Mouse (Mus musculus) hindbrain, postnatal 0 days (tissue): ENCODE data around the gene Tcf20. TPM values are rescaled to one million over a fixed set of nuclear protein-coding genes. Genes with fewer than 3 reads are reported as not detected.

Experiments used
- ATAC-seq: fragments of 200-750 bp; cut with Nextera tagmentation; 2 replicates; pipeline ENCODE4 v1.8.0; 2017; ENCODE audit warnings: mild to moderate bottlenecking, moderate TSS enrichment, moderate library complexity
- DNase-seq: peaks from one replicate; pipeline ENCODE4 v3.0.0-alpha.2; 2015; ENCODE audit warnings: low spot score
- H3K27ac ChIP-seq: fragments of 300-500 bp; sonication (generic); 2 replicates; pipeline ENCODE4 v1.5.1; 2014; ENCODE audit warnings: mild to moderate bottlenecking
- H3K27me3 ChIP-seq: fragments of 300-500 bp; sonication (generic); 2 replicates; pipeline ENCODE4 v1.6.1; 2014; ENCODE audit warnings: low read length, mixed read lengths; ENCODE audit not compliant: insufficient read depth
- H3K36me3 ChIP-seq: fragments of 300-500 bp; sonication (generic); 2 replicates; pipeline ENCODE4 v1.6.1; 2014; ENCODE audit warnings: low read length, mixed read lengths; ENCODE audit not compliant: insufficient read depth
- H3K4me1 ChIP-seq: fragments of 300-500 bp; sonication (generic); 2 replicates; pipeline ENCODE4 v1.6.1; 2014; ENCODE audit warnings: antibody characterized with exemption, low read length, mixed read lengths; ENCODE audit not compliant: insufficient read depth
- H3K4me2 ChIP-seq: fragments of 300-500 bp; sonication (generic); 2 replicates; pipeline ENCODE4 v1.6.1; 2014; ENCODE audit warnings: low read depth, mild to moderate bottlenecking, low read length, moderate library complexity, mixed read lengths
- H3K4me3 ChIP-seq: fragments of 300-500 bp; sonication (generic); 2 replicates; pipeline ENCODE4 v1.5.1; 2014; ENCODE audit warnings: low read length
- H3K9ac ChIP-seq: fragments of 300-500 bp; sonication (generic); replicated peaks from 2 replicates; pipeline ENCODE4 v1.6.1; 2014; ENCODE audit warnings: mild to moderate bottlenecking, low read length, moderate library complexity, mixed read lengths
- H3K9me3 ChIP-seq: fragments of 300-500 bp; sonication (generic); 2 replicates; pipeline ENCODE4 v1.6.1; 2016; ENCODE audit warnings: low read length, mixed read lengths
- CTCF ChIP-seq: IDR thresholded peaks from 2 replicates; pipeline ENCODE4 v1.5.1; 2016; ENCODE audit warnings: antibody characterized with exemption, control low read depth, low read depth
- WGBS: fragments of 180-500 bp; shearing (Covaris S2); extraction: QIAGEN DNeasy Blood & Tissue Kit; methylation state at CpG from one replicate; pipeline ENCODE4 v1.1.7; 2014; 5-methylcytosine and 5-hydroxymethylcytosine counted together
- polyA plus RNA-seq: library from polyadenylated mRNA; unstranded; fragments of >200 nt; fragmentation: Nextera tagmentation; extraction: Ambion mirVana; gene quantifications from 2 replicates; pipeline ENCODE4 v1.2.1, GENCODE M21; 2015
- total RNA-seq: library from RNA; depleted of rRNA; stranded (reverse); fragments of >200 nt; gene quantifications from 2 replicates; pipeline ENCODE4 v1.2.3, GENCODE M21; 2014

Tcf20 gene
- total and polyA plus RNA-seq, 2 experiments from 2014 or later: 8.6 to 98.3 TPM

DNA sequence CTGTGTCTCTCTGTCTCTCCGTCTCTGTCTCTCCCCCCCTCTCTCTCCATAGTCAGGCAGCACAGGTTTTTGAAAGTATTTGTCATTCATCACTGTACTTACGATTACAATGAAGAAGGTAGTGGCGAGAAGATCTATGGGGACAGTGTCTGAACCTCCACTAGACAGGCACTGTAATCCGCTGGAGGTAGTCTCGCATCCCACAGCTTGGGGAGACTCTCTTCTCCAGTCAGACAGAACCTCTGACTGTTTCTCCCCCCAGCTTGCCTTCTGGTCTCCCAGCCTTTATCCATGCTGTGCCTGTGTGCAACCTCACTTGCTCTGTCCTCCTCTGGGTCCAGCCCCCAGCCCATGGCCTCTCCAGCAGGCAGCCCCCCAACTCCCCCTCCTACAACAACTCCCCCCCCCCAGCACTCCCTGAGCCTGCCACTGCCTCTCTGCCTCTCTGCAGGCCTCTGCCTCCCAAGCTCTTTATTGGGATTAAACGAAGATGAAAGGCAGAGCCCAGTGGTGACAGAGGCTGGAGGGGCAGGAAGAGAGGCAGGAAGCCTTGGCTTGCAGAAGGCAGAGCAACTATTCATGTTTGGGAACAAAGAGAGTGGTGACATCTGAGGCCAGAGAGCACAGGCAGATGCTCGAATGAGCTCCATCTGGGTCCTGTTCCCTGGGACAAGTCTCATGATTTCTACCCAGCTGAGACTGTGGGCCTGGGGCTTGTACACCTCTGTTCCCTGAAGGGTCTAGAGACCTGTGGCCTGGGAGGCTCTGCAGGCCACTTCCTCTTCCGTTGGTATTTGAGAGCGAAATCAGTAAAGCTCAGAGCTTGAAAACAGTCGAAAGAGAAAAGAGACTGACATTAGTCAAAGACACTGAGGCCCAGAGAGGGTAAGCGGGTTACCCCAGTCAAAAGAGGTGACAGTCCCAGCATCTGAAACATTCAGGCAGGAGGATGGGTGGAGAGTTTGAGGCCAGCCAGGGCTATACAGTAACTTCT, 42.4 kb upstream of the Tcf20 start:
- no peaks in the 10 kb centered on the region for H3K27me3 ChIP-seq
- no peaks in the 10 kb centered on the region for H3K9me3 ChIP-seq
- DNase-seq (no peak), ATAC-seq (no peak)
- no peaks in the 10 kb centered on the region for H3K36me3 ChIP-seq
- no peak overlapping the region for H3K27ac ChIP-seq
- H3K9ac ChIP-seq: no peak overlapping the region
- 41% methylated on average over 11 of the region's 11 CpGs for WGBS
- no peak overlapping the region for H3K4me3 ChIP-seq
- peaks cover 26% of the 10 kb centered on the region for H3K4me1 ChIP-seq
- no peak overlapping the region for H3K4me2 ChIP-seq
- no peak for TF ChIP-seq CTCF

DNA sequence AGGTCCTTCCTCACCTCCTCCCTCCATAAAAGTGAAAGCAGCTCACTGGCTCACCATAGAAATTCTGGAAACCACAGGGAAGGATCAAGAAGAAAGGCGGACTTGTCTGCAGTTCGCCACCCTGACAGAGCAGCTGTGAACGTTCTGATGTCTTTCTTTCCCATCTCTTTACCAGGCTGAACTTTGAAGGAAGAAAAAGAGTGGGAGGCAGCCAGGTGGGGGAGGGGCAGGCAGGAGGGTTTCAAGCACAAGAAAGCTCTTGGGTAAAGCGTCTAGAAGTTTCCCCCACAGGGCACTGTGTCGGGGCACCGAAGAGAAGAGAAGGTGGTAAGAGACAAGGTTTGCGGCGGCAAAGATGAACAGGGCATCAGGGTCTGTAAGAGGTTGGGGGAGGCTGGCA, 38.5 kb upstream of the Tcf20 start:
- TF ChIP-seq CTCF: no peak
- Histone ChIP-seq H3K9ac (no peak overlapping the region), H3K4me1 (no peaks in the 10 kb centered on the region), H3K27ac (no peak overlapping the region), H3K9me3 (no peaks in the 10 kb centered on the region), H3K27me3 (no peaks in the 10 kb centered on the region), H3K4me3 (no peak overlapping the region), H3K4me2 (no peak overlapping the region), H3K36me3 (no peaks in the 10 kb centered on the region)
- 49% methylated on average over 8 of the region's 8 CpGs for WGBS
- DNase-seq: no peak
- no peak for ATAC-seq

DNA sequence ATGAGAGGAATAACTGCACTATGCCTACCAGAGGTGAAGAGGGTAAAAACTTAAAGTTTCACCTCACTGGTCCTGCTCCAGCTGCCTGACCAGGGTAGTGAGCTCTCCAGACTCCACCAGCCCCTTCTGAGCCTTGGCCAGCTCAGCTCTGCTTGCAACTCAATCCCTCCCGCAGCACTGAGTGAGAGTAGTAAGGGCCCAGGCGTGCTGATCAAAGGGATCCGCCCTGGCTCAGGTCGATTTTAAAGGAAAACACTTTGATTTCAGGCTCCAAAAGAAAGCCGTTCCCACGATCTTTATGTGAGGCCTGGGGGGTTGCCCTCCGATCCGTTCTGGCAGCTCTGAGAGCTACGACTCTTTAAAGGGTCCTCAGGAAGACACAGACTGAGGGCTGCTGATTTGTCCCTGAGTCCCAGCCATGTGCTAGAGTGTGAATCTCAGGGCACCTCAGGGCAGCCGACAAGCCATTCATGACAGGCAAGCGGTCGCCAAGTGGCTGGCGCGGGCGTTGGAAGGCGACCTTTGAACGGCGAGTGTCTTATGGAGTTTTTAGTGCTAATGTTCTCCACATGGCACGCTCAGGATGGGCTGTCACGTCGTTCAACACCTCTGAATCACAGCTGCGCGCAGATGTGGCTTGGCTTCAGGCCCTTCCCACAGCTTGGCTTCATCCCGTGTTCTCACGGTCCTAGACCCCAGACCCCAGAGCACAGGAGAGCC, 37.5 kb upstream of the Tcf20 start:
- Histone ChIP-seq H3K4me2 (no peak overlapping the region), H3K9ac (0 out of 2 replicates have a peak overlapping the region, but pooled peaks have one; percentile 13), H3K27me3 (no peaks in the 10 kb centered on the region), H3K36me3 (no peaks in the 10 kb centered on the region), H3K4me3 (no peak overlapping the region), H3K9me3 (no peaks in the 10 kb centered on the region), H3K27ac (no peak overlapping the region), H3K4me1 (no peaks in the 10 kb centered on the region)
- no peak for TF ChIP-seq CTCF
- ATAC-seq (no peak), DNase-seq (no peak)
- WGBS: 33% methylated on average over 25 of the region's 25 CpGs

DNA sequence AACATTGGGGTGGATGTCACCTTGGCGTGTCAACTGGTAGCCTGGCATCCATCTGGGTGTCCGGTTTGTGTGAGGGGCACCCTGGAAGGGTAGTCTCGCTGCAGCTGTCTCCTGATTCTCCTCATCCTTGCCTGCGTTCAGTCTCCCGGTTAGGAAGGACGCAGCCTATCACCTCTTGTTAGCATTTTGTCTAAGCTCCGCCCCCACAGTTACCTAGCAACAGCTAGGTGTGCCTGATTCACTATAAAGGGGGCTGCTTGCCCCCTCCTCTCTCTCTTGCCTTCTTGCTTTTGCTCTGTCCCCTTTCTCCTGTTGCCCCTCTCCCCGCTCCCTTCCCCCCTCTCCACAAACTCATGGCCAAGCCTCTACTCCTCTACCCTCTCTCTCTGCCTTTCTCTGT, 35.3 kb upstream of the Tcf20 start:
- no peak overlapping the region for H3K27ac ChIP-seq
- no peak for TF ChIP-seq CTCF
- H3K9ac ChIP-seq: no peak overlapping the region
- no peak overlapping the region for H3K4me3 ChIP-seq
- 0 out of 2 replicates have a peak overlapping the region, but pooled peaks have one; percentile 8 for H3K4me2 ChIP-seq
- DNase-seq (peak; percentile 63), ATAC-seq (peak; percentile 54; the same call in 1 of the 2 replicates)
- no peaks in the 10 kb centered on the region for H3K27me3 ChIP-seq
- H3K4me1 ChIP-seq: 0 out of 2 replicates have a peak, but pooled peaks cover 4% of the 10 kb centered on the region
- no peaks in the 10 kb centered on the region for H3K36me3 ChIP-seq
- WGBS: 34% methylated on average over 8 of the region's 8 CpGs
- no peaks in the 10 kb centered on the region for H3K9me3 ChIP-seq

DNA sequence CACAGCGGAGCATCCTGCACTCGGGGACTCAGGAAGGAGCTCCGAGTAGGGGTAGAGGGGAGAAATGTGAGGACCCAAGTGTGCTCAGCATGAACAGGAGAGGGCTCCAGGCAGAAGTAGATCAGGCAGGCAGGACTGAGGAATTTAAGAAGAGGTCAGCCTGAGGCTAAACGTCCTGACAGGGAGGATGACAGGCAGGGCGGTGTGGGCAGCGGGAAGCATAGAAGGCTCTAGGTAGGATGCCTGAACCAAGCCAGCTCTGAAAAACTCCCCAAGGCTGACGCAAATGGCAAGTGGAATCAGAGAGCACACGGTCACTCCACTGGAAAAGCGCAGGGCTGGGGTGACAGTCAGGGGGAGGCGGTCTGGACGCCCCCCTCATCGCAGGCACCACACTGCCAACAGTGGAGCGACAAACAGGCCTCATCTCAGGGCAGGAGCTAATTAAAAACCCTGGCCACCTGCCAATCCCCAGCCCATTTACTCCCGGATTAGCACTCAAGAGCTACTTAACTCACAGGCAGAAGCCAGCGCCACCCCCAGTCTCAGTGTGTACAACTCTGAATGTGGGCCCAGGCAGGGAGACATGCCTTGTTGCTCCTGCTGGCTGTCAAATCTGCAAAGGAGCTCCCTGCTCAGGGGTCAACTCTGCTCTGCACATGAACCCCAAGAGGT, 23.5 kb upstream of the Tcf20 start:
- Histone ChIP-seq H3K9me3 (no peaks in the 10 kb centered on the region), H3K4me1 (peaks cover 12% of the 10 kb centered on the region; the same call in 1 of the 2 replicates), H3K4me3 (no peak overlapping the region), H3K36me3 (no peaks in the 10 kb centered on the region), H3K4me2 (0 out of 2 replicates have a peak overlapping the region, but pooled peaks have one; percentile 1), H3K27ac (no peak overlapping the region), H3K9ac (no peak overlapping the region), H3K27me3 (no peaks in the 10 kb centered on the region)
- peak; percentile 41; the same call in 1 of the 2 replicates for TF ChIP-seq CTCF
- ATAC-seq (peak; percentile 79), DNase-seq (peak; percentile 90)
- WGBS: 15% methylated on average over 15 of the region's 15 CpGs

DNA sequence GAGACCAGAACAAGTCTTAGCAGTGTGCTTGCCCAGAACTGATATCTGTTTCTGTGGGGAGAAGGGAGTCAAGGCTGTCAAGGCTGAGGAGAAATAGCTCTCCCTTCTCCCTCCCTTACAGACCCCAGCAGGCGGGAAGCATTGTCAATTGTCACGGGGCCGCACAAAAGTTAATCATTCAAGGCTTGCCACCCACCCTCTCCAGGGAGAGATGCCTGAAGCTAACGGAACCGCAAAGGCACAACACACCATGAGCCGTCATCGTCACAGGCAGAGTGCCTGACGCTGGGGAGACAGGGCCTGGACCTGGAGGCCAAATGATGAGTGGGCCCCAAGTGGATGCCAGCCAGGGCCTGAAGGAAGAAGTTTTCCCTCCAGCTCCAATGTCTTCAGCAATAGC, 22.8 kb upstream of the Tcf20 start:
- Histone ChIP-seq H3K9ac (no peak overlapping the region), H3K9me3 (no peaks in the 10 kb centered on the region)
- no peak for ATAC-seq

More for the DNA sequence above, 22.8 kb upstream of the Tcf20 start:
- H3K4me3 ChIP-seq: no peak overlapping the region
- H3K4me2 ChIP-seq: no peak overlapping the region
- no peaks in the 10 kb centered on the region for H3K36me3 ChIP-seq
- H3K4me1 ChIP-seq: peaks cover 12% of the 10 kb centered on the region; the same call in 1 of the 2 replicates
- 20% methylated on average over 8 of the region's 8 CpGs for WGBS
- TF ChIP-seq CTCF: no peak
- no peaks in the 10 kb centered on the region for H3K27me3 ChIP-seq
- no peak for DNase-seq
- no peak overlapping the region for H3K27ac ChIP-seq
